Mouse (Mus musculus): ENCODE results near the gene Ndufs2. TPM values are rescaled to one million over a fixed set of nuclear protein-coding genes. Genes with fewer than 3 reads are reported as not detected.

Gene Ndufs2
- polyA plus RNA-seq, 1 experiment from 2014 or later, result 210 TPM

DNA sequence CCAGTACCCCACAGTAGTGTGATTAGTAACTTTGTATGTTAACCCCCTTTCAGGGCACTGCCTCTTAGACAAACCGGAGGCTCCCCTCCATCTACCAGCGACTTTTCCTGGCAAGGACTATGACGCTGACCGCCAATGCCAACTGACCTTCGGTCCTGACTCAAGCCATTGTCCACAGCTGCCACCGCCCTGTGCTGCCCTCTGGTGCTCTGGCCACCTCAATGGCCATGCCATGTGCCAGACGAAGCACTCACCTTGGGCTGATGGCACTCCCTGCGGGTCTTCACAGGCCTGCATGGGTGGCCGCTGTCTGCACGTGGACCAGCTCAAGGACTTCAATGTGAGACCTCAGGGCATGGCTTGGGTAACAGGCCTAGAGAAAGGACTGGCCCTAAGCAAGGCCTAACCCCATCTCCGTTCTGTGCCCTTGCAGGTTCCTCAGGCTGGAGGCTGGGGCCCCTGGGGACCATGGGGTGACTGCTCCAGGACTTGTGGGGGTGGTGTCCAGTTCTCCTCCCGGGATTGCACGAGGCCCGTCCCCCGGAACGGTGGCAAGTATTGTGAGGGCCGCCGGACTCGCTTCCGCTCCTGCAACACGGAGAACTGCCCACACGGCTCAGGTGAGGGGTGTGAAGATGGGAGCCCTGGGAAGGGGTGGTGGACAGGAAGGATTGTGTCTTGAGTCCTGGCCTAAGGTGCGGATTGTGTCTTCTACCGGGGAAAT, 5.1 kb upstream of the Ndufs2 start:
- ATAC-seq (ENCODE audit: low FRiP score, low TSS enrichment), result no peak
- H3K4me2 ChIP-seq (replicated peaks; ENCODE audit: low read depth), result no peak overlapping the region
- no peaks in the 10 kb centered on the region for H3K9me3 ChIP-seq (ENCODE audit: control insufficient read depth, low read length)
- H3K36me3 ChIP-seq (ENCODE audit: control insufficient read depth, insufficient read depth, low read length), result 0 out of 2 replicates have a peak, but pooled peaks cover 3% of the 10 kb centered on the region
- no peak for DNase-seq (ENCODE audit: low spot score)
- H3K9ac ChIP-seq (ENCODE audit: low read length), result no peak overlapping the region
- no peaks in the 10 kb centered on the region; the same call in 1 of the 2 replicates for H3K4me1 ChIP-seq (replicated peaks; ENCODE audit: control insufficient read depth, insufficient read depth)
- TF ChIP-seq CTCF (IDR thresholded peaks at IDR 0.05; ENCODE audit: low read depth), result peak; percentile 30; the same call in 1 of the 2 replicates
- no peak for TF ChIP-seq EP300 (optimal IDR thresholded peaks at IDR 0.05)
- no peaks in the 10 kb centered on the region for H3K27me3 ChIP-seq (ENCODE audit: control insufficient read depth, insufficient read depth, low read length)
- WGBS, result 90% methylated on average over 24 of the region's 24 CpGs
- H3K4me3 ChIP-seq (ENCODE audit: low read depth, low read length), result no peak overlapping the region
- H3K27ac ChIP-seq (replicated peaks), result no peak overlapping the region

DNA sequence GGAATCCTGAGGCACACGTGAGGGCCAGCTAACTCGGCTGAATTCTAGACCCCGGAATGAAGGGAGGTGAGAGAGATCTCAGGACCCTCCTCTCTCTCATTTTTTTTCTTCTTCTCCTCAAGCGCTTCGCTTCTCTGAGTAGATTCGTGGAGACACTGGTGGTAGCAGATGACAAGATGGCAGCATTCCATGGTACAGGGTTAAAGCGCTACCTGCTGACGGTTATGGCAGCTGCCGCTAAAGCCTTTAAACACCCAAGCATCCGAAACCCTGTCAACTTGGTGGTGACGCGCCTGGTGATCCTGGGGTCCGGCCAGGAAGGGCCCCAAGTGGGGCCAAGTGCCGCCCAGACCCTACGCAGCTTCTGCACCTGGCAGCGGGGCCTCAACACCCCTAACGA, 1.2 kb upstream of the Ndufs2 start:
- DNase-seq (ENCODE audit: low spot score) (no peak), ATAC-seq (ENCODE audit: low FRiP score, low TSS enrichment) (no peak)
- Histone ChIP-seq H3K4me2 (replicated peaks; ENCODE audit: low read depth) (peak overlapping the region; percentile 57), H3K4me1 (replicated peaks; ENCODE audit: control insufficient read depth, insufficient read depth) (peaks cover 8% of the 10 kb centered on the region), H3K36me3 (ENCODE audit: control insufficient read depth, insufficient read depth, low read length) (0 out of 2 replicates have a peak, but pooled peaks cover 3% of the 10 kb centered on the region), H3K9ac (ENCODE audit: low read length) (peak overlapping the region; percentile 58), H3K27me3 (ENCODE audit: control insufficient read depth, insufficient read depth, low read length) (no peaks in the 10 kb centered on the region), H3K4me3 (ENCODE audit: low read depth, low read length) (peak overlapping the region; percentile 46; the same call in 1 of the 2 replicates), H3K9me3 (ENCODE audit: control insufficient read depth, low read length) (no peaks in the 10 kb centered on the region), H3K27ac (replicated peaks) (peak overlapping the region; percentile 88)
- WGBS, result 59% methylated on average over 17 of the region's 17 CpGs
- TF ChIP-seq EP300 (optimal IDR thresholded peaks at IDR 0.05) (no peak), CTCF (IDR thresholded peaks at IDR 0.05; ENCODE audit: low read depth) (no peak)

DNA sequence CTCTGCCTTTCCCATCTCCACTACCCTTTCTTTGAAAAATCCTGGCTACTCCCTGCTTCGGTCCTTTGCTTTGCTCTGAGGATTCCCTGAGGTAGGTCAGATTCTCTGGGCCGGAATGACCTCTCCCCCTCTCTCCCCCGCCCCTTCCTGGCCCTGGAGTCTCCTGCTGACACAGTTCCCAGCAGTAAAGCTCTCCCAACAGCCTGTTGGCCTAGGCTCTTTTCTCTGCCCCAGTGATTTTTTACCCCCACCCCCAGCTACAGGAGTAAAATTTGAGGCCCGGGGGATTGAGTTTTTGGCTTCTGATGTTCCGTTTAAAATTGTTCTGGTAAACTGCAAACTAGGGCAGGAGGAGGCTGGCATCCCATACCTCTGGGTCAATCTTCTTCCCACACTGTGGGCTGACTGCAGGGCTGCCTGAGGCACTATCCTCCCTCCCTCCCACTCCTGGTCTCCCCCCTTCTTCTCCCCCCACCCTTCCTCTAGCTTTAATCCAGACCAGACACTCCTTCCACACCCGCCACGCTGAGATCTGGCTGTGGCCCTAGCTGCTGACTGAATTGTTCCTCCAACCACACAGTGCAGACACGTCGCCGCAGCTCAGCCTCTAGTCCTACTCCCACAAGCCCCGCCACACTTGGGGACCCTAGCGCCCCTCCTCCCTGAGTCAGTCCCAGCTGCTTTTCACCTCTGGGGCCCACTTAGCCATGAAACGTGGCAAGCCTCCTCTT, 571 bp upstream of the Ndufs2 start:
- Histone ChIP-seq H3K9ac (ENCODE audit: low read length) (peak overlapping the region; percentile 58), H3K36me3 (ENCODE audit: control insufficient read depth, insufficient read depth, low read length) (0 out of 2 replicates have a peak, but pooled peaks cover 3% of the 10 kb centered on the region), H3K9me3 (ENCODE audit: control insufficient read depth, low read length) (no peaks in the 10 kb centered on the region), H3K4me1 (replicated peaks; ENCODE audit: control insufficient read depth, insufficient read depth) (peaks cover 8% of the 10 kb centered on the region), H3K4me2 (replicated peaks; ENCODE audit: low read depth) (peak overlapping the region; percentile 57), H3K4me3 (ENCODE audit: low read depth, low read length) (peak overlapping the region; percentile 46), H3K27ac (replicated peaks) (peak overlapping the region; percentile 88), H3K27me3 (ENCODE audit: control insufficient read depth, insufficient read depth, low read length) (no peaks in the 10 kb centered on the region)
- ATAC-seq (ENCODE audit: low FRiP score, low TSS enrichment) (peak; percentile 4; the same call in 1 of the 2 replicates), DNase-seq (ENCODE audit: low spot score) (no peak)
- TF ChIP-seq EP300 (optimal IDR thresholded peaks at IDR 0.05) (no peak), CTCF (IDR thresholded peaks at IDR 0.05; ENCODE audit: low read depth) (no peak)
- WGBS, result 13% methylated on average over 13 of the region's 13 CpGs

DNA sequence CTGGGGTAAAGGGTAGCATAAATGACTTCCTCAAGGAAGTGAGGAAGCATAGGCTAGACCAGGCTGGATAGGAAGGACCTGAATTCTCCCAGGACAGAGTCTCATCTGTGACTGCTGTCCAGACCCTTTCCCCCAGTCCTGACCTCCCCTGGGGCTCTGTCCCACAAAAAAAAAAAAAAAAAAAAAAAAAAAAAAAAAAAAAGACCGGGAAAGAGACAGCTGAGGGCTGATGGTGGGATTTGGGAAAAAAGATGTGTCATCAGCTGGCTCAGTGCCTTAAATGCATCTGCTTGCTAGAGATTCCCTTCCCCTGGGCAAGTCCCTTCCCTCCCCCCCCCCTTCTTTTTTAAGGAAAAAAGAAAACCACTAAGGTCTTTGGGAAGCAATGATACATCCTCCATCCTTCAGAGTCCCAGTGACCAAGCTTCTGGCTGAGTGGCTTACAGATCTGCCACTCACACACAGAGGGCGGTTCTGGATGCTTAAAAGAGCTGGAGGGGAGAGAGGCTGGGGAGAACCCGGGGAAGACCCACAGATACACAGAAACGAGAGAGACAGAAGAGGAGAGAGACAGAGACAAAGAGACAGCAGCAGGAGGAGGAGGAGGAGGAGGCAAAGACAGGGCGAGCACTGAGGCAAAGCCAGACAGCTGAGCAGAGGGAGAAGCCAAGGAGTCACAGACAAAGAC, 1.1 kb downstream of the Ndufs2 start, which contains the start of gene Adamts4:
TSS of gene Adamts4 (plus strand) at position 509 of the 688 bp plus-strand sequence.
- 34% methylated on average over 5 of the region's 5 CpGs for WGBS
- no peak for ATAC-seq (ENCODE audit: low FRiP score, low TSS enrichment)

DNA sequence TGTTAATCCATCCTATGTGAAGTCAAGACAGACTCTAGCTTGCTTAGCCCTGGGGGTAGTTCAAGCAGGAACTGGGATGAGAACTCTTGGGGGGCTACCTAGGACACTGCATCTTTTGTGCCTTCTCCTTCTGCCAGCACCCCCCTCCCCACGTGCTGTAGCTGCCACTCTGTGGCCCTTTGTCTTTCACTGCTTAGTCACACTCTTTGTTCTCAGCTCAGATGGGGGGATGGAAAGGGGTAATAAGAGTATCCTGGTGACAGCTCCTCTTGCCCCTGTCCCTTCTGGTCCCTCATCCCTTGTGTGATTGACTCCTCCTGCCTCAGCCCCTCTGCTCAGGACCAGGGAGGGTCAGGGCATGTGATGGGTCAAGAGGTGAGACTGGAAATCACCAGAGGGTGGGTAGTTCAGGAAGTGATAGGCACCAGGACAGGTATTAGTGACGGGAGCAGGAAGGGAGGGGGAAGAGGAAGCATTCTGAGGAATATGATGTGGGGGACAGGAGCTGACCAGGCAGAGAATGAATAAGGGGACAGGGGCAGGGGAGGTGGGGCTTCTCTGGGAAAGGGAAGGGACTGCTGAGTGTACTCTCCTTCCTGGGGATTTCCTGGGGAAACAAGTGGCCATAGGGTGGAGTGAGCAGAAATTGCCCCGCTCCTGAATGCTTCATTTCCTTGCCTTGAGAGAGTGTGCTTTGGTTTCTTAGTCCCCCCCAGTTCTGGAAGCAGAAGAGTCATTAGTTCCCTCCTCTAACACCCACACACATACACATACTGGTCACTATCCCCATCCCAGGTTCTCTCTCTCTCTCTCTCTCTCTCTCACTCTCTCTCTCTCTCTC, 2.6 kb downstream of the Ndufs2 start:
- Histone ChIP-seq H3K9ac (ENCODE audit: low read length) (no peak overlapping the region), H3K4me1 (replicated peaks; ENCODE audit: control insufficient read depth, insufficient read depth) (peaks cover 10% of the 10 kb centered on the region), H3K36me3 (ENCODE audit: control insufficient read depth, insufficient read depth, low read length) (no peaks in the 10 kb centered on the region), H3K27ac (replicated peaks) (peak overlapping the region; percentile 90), H3K4me2 (replicated peaks; ENCODE audit: low read depth) (no peak overlapping the region), H3K4me3 (ENCODE audit: low read depth, low read length) (no peak overlapping the region), H3K9me3 (ENCODE audit: control insufficient read depth, low read length) (no peaks in the 10 kb centered on the region), H3K27me3 (ENCODE audit: control insufficient read depth, insufficient read depth, low read length) (no peaks in the 10 kb centered on the region)
- no peak for DNase-seq (ENCODE audit: low spot score)
- TF ChIP-seq CTCF (IDR thresholded peaks at IDR 0.05; ENCODE audit: low read depth) (no peak), EP300 (optimal IDR thresholded peaks at IDR 0.05) (no peak)
- ATAC-seq (ENCODE audit: low FRiP score, low TSS enrichment), result no peak
- 56% methylated on average over 3 of the region's 3 CpGs for WGBS

More for the DNA sequence above, 1.1 kb downstream of the Ndufs2 start, which contains the start of gene Adamts4:
- H3K4me1 ChIP-seq (replicated peaks; ENCODE audit: control insufficient read depth, insufficient read depth), result peaks cover 10% of the 10 kb centered on the region
- H3K4me2 ChIP-seq (replicated peaks; ENCODE audit: low read depth), result peak within 1 kb of the TSS; percentile 57
- H3K9ac ChIP-seq (ENCODE audit: low read length), result peak within 1 kb of the TSS; percentile 58
- peak; percentile 50 for DNase-seq (ENCODE audit: low spot score)
- H3K27me3 ChIP-seq (ENCODE audit: control insufficient read depth, insufficient read depth, low read length), result no peaks in the 10 kb centered on the region
- peak within 1 kb of the TSS; percentile 46 for H3K4me3 ChIP-seq (ENCODE audit: low read depth, low read length)
- peak within 1 kb of the TSS; percentile 88 for H3K27ac ChIP-seq (replicated peaks)
- no peaks in the 10 kb centered on the region for H3K9me3 ChIP-seq (ENCODE audit: control insufficient read depth, low read length)
- H3K36me3 ChIP-seq (ENCODE audit: control insufficient read depth, insufficient read depth, low read length), result 0 out of 2 replicates have a peak, but pooled peaks cover 3% of the 10 kb centered on the region
- TF ChIP-seq CTCF (IDR thresholded peaks at IDR 0.05; ENCODE audit: low read depth) (no peak), EP300 (optimal IDR thresholded peaks at IDR 0.05) (no peak)

Measured in stomach, postnatal 0 days (tissue).